Mouse (Mus musculus): ENCODE measurements at regions not wholly inside any gene's neighbourhood (a gene's known extent, or its start where the extent isn't known, plus 50 kb on each side); places are given as distances from the start of the nearest gene placed in this dataset.

- no peak overlapping the region for H3K27ac ChIP-seq (replicated peaks; ENCODE audit: low read depth, low read length)
- ATAC-seq (ENCODE audit: low read depth) = no peak
- whole genome bisulfite sequencing = 78% methylated on average over 5 of the region's 5 CpGs
Observed at GRCm38 (mm10) chr1:143200971-143201370, 439.5 kb upstream of the B3galt2 start.

GRCm38 (mm10) chr1:143202182-143202581, 438.3 kb upstream of the B3galt2 start:
- no peak overlapping the region for H3K4me3 ChIP-seq (ENCODE audit: low read depth, low read length)
- H3K36me3 ChIP-seq (ENCODE audit: control insufficient read depth, insufficient read depth, low read length) = no peaks in the 10 kb centered on the region
- H3K9me3 ChIP-seq (ENCODE audit: control insufficient read depth, low read length) = no peaks in the 10 kb centered on the region
- no peak for ATAC-seq (ENCODE audit: low read depth)
- 78% methylated on average over 3 of the region's 3 CpGs for WGBS
- no peak for DNase-seq (ENCODE audit: low spot score)
- H3K4me2 ChIP-seq (ENCODE audit: low read depth, low read length) = no peak overlapping the region
- no peaks in the 10 kb centered on the region for H3K27me3 ChIP-seq (replicated peaks; ENCODE audit: control insufficient read depth, insufficient read depth, low read length)
- H3K27ac ChIP-seq (replicated peaks; ENCODE audit: low read depth, low read length) = no peak overlapping the region
- no peak overlapping the region for H3K9ac ChIP-seq (ENCODE audit: low read depth, low read length)
- no peaks in the 10 kb centered on the region for H3K4me1 ChIP-seq (ENCODE audit: control insufficient read depth, insufficient read depth, low read length)

More at GRCm38 (mm10) chr1:143200971-143201370, 439.5 kb upstream of the B3galt2 start:
- H3K4me1 ChIP-seq (ENCODE audit: control insufficient read depth, insufficient read depth, low read length) = no peaks in the 10 kb centered on the region
- H3K27me3 ChIP-seq (replicated peaks; ENCODE audit: control insufficient read depth, insufficient read depth, low read length) = no peaks in the 10 kb centered on the region
- H3K4me2 ChIP-seq (ENCODE audit: low read depth, low read length) = no peak overlapping the region
- no peak overlapping the region for H3K9ac ChIP-seq (ENCODE audit: low read depth, low read length)
- H3K9me3 ChIP-seq (ENCODE audit: control insufficient read depth, low read length) = no peaks in the 10 kb centered on the region
- no peak overlapping the region for H3K4me3 ChIP-seq (ENCODE audit: low read depth, low read length)
- DNase-seq (ENCODE audit: low spot score) = no peak
- H3K36me3 ChIP-seq (ENCODE audit: control insufficient read depth, insufficient read depth, low read length) = no peaks in the 10 kb centered on the region

GRCm38 (mm10) chr1:143204070-143204469, 436.4 kb upstream of the B3galt2 start:
- Histone ChIP-seq H3K36me3 (ENCODE audit: control insufficient read depth, insufficient read depth, low read length) (no peaks in the 10 kb centered on the region), H3K9me3 (ENCODE audit: control insufficient read depth, low read length) (no peaks in the 10 kb centered on the region), H3K4me3 (ENCODE audit: low read depth, low read length) (no peak overlapping the region), H3K4me2 (ENCODE audit: low read depth, low read length) (no peak overlapping the region), H3K27ac (replicated peaks; ENCODE audit: low read depth, low read length) (no peak overlapping the region), H3K9ac (ENCODE audit: low read depth, low read length) (no peak overlapping the region), H3K27me3 (replicated peaks; ENCODE audit: control insufficient read depth, insufficient read depth, low read length) (no peaks in the 10 kb centered on the region), H3K4me1 (ENCODE audit: control insufficient read depth, insufficient read depth, low read length) (no peaks in the 10 kb centered on the region)
- no peak for ATAC-seq (ENCODE audit: low read depth)
- no peak for DNase-seq (ENCODE audit: low spot score)

GRCm38 (mm10) chr1:143206995-143207394, 433.5 kb upstream of the B3galt2 start:
- H3K27ac ChIP-seq (replicated peaks; ENCODE audit: low read depth, low read length) = no peak overlapping the region
- no peak overlapping the region for H3K9ac ChIP-seq (ENCODE audit: low read depth, low read length)
- 83% methylated on average over 3 of the region's 3 CpGs for WGBS
- H3K27me3 ChIP-seq (replicated peaks; ENCODE audit: control insufficient read depth, insufficient read depth, low read length) = no peaks in the 10 kb centered on the region
- H3K4me3 ChIP-seq (ENCODE audit: low read depth, low read length) = no peak overlapping the region
- no peaks in the 10 kb centered on the region for H3K36me3 ChIP-seq (ENCODE audit: control insufficient read depth, insufficient read depth, low read length)
- no peak for DNase-seq (ENCODE audit: low spot score)
- H3K4me2 ChIP-seq (ENCODE audit: low read depth, low read length) = no peak overlapping the region
- ATAC-seq (ENCODE audit: low read depth) = no peak
- H3K9me3 ChIP-seq (ENCODE audit: control insufficient read depth, low read length) = no peaks in the 10 kb centered on the region
- no peaks in the 10 kb centered on the region for H3K4me1 ChIP-seq (ENCODE audit: control insufficient read depth, insufficient read depth, low read length)

GRCm38 (mm10) chr1:143207399-143208065, 432.9 kb upstream of the B3galt2 start:
- no peaks in the 10 kb centered on the region for H3K4me1 ChIP-seq (ENCODE audit: control insufficient read depth, insufficient read depth, low read length)
- H3K4me3 ChIP-seq (ENCODE audit: low read depth, low read length) = no peak overlapping the region

GRCm38 (mm10) chr1:143217401-143217800, 423.1 kb upstream of the B3galt2 start:
- no peaks in the 10 kb centered on the region for H3K36me3 ChIP-seq (ENCODE audit: control insufficient read depth, insufficient read depth, low read length)
- ATAC-seq (ENCODE audit: low read depth) (no peak), DNase-seq (ENCODE audit: low spot score) (no peak)
- no peak overlapping the region for H3K4me3 ChIP-seq (ENCODE audit: low read depth, low read length)
- H3K4me2 ChIP-seq (ENCODE audit: low read depth, low read length) = no peak overlapping the region
- H3K27ac ChIP-seq (replicated peaks; ENCODE audit: low read depth, low read length) = no peak overlapping the region
- no peaks in the 10 kb centered on the region for H3K9me3 ChIP-seq (ENCODE audit: control insufficient read depth, low read length)
- no peaks in the 10 kb centered on the region for H3K4me1 ChIP-seq (ENCODE audit: control insufficient read depth, insufficient read depth, low read length)
- no peak overlapping the region for H3K9ac ChIP-seq (ENCODE audit: low read depth, low read length)
- no peaks in the 10 kb centered on the region for H3K27me3 ChIP-seq (replicated peaks; ENCODE audit: control insufficient read depth, insufficient read depth, low read length)

More at GRCm38 (mm10) chr1:143207399-143208065, 432.9 kb upstream of the B3galt2 start:
- ATAC-seq (ENCODE audit: low read depth) = no peak
- Histone ChIP-seq H3K9me3 (ENCODE audit: control insufficient read depth, low read length) (no peaks in the 10 kb centered on the region), H3K27me3 (replicated peaks; ENCODE audit: control insufficient read depth, insufficient read depth, low read length) (no peaks in the 10 kb centered on the region), H3K27ac (replicated peaks; ENCODE audit: low read depth, low read length) (no peak overlapping the region), H3K9ac (ENCODE audit: low read depth, low read length) (no peak overlapping the region), H3K4me2 (ENCODE audit: low read depth, low read length) (no peak overlapping the region), H3K36me3 (ENCODE audit: control insufficient read depth, insufficient read depth, low read length) (no peaks in the 10 kb centered on the region)
- no peak for DNase-seq (ENCODE audit: low spot score)
- WGBS = 74% methylated on average over 6 of the region's 6 CpGs

- 80% methylated on average over 6 of the region's 7 CpGs for WGBS
- no peaks in the 10 kb centered on the region for H3K9me3 ChIP-seq (ENCODE audit: control insufficient read depth, low read length)
Observed at GRCm38 (mm10) chr1:143231969-143232368, 408.5 kb upstream of the B3galt2 start.

GRCm38 (mm10) chr1:143258470-143259215, 381.8 kb upstream of the B3galt2 start:
- DNase-seq (ENCODE audit: low spot score) (no peak), ATAC-seq (ENCODE audit: low read depth) (no peak)
- 69% methylated on average over 5 of the region's 5 CpGs for WGBS
- Histone ChIP-seq H3K27ac (replicated peaks; ENCODE audit: low read depth, low read length) (no peak overlapping the region), H3K9me3 (ENCODE audit: control insufficient read depth, low read length) (no peaks in the 10 kb centered on the region), H3K4me3 (ENCODE audit: low read depth, low read length) (no peak overlapping the region), H3K27me3 (replicated peaks; ENCODE audit: control insufficient read depth, insufficient read depth, low read length) (no peaks in the 10 kb centered on the region), H3K9ac (ENCODE audit: low read depth, low read length) (no peak overlapping the region), H3K4me1 (ENCODE audit: control insufficient read depth, insufficient read depth, low read length) (no peaks in the 10 kb centered on the region), H3K36me3 (ENCODE audit: control insufficient read depth, insufficient read depth, low read length) (no peaks in the 10 kb centered on the region), H3K4me2 (ENCODE audit: low read depth, low read length) (no peak overlapping the region)

More at GRCm38 (mm10) chr1:143231969-143232368, 408.5 kb upstream of the B3galt2 start:
- Histone ChIP-seq H3K4me2 (ENCODE audit: low read depth, low read length) (no peak overlapping the region), H3K27ac (replicated peaks; ENCODE audit: low read depth, low read length) (no peak overlapping the region), H3K4me3 (ENCODE audit: low read depth, low read length) (no peak overlapping the region), H3K4me1 (ENCODE audit: control insufficient read depth, insufficient read depth, low read length) (no peaks in the 10 kb centered on the region), H3K36me3 (ENCODE audit: control insufficient read depth, insufficient read depth, low read length) (no peaks in the 10 kb centered on the region), H3K27me3 (replicated peaks; ENCODE audit: control insufficient read depth, insufficient read depth, low read length) (no peaks in the 10 kb centered on the region), H3K9ac (ENCODE audit: low read depth, low read length) (no peak overlapping the region)
- ATAC-seq (ENCODE audit: low read depth) (no peak), DNase-seq (ENCODE audit: low spot score) (no peak)
